Comparison of ENCODE assay signal across 17 mouse cellular contexts in the genomic region with DNA sequence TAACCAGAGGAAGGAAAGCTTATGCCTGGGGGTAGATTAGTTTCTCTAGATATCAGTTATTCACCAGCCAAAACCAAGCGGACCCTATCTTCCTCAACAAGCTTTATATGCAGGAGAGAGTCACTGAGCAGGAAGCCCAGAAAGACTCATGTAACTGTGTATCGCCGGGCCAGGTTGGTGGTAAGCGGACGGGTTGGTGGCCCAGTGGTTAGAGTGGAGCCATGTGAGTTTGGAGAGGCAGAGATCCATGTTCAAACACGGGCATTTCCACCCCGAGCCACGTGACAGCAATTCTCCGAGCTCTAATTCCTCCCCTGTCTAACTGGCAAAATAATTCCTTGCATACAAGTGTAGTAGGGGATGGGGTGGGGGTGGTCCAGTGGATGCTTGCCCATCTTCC. TPM values are rescaled to one million over a fixed set of nuclear protein-coding genes. Genes with fewer than 3 reads are reported as not detected.
DNase-seq lines count a peak whose midpoint lies in the region; ATAC-seq and TF ChIP-seq lines count a peak whose summit lies in the region.
"Had no signal": no experiment of that assay in that cellular context is flagged by ENCODE, and none has a peak within 500 bp of the region (broad histone marks: within the 10 kb centered on the region; RNA-seq: fewer than 3 reads in every experiment).

No protein-coding gene starts in this region.

- H3K9me3 ChIP-seq in hindbrain, embryonic 14.5 days (ENCODE audit: control insufficient read depth, low read length) = no peaks in the 10 kb centered on the region
- no peaks in the 10 kb centered on the region for H3K9me3 ChIP-seq in hindbrain, embryonic 16.5 days (ENCODE audit: control insufficient read depth, low read length)
- H3K9me3 ChIP-seq in lung, embryonic 14.5 days (ENCODE audit: low read depth, low read length) = no peaks in the 10 kb centered on the region
- no peaks in the 10 kb centered on the region for H3K9me3 ChIP-seq in ES-Bruce4 (replicated peaks; ENCODE audit: control insufficient read depth, insufficient read depth, low read length, poor library complexity, severe bottlenecking)
- H3K9me3 ChIP-seq: heart, embryonic 12.5 days; limb, embryonic 15.5 days; liver, embryonic 15.5 days had no signal

- 86% methylated on average over 9 of the region's 9 CpGs for WGBS in hindbrain, embryonic 14.5 days
- WGBS in hindbrain, embryonic 16.5 days = 91% methylated on average over 9 of the region's 9 CpGs
- 56% methylated on average over 9 of the region's 9 CpGs for WGBS in lung, embryonic 14.5 days

- H3K4me3 ChIP-seq in hindbrain, embryonic 14.5 days (replicated peaks; ENCODE audit: low read length) = no peak overlapping the region
- no peak overlapping the region for H3K4me3 ChIP-seq in hindbrain, embryonic 16.5 days (ENCODE audit: low read length)
- H3K4me3 ChIP-seq in lung, embryonic 14.5 days (ENCODE audit: low read depth, low read length) = no peak overlapping the region
- H3K4me3 ChIP-seq in ES-Bruce4 (ENCODE audit: low read depth, low read length) = no peak overlapping the region
- H3K4me3 ChIP-seq: erythroblast, embryonic 14.5 days; gastrocnemius, adult 2 months; heart, embryonic 12.5 days; layer of hippocampus, adult 2 months; limb, embryonic 15.5 days; liver, embryonic 15.5 days; megakaryocyte, embryonic 14.5 days had no signal

- H3K9ac ChIP-seq in hindbrain, embryonic 14.5 days = no peak overlapping the region
- H3K9ac ChIP-seq in hindbrain, embryonic 16.5 days (ENCODE audit: low read depth, low read length) = no peak overlapping the region
- no peak overlapping the region for H3K9ac ChIP-seq in lung, embryonic 14.5 days
- no peak overlapping the region for H3K9ac ChIP-seq in ES-Bruce4 (ENCODE audit: low read depth, poor library complexity, severe bottlenecking)
- H3K9ac ChIP-seq: heart, embryonic 12.5 days; limb, embryonic 15.5 days; liver, embryonic 15.5 days had no signal

- no peak for TF ChIP-seq EP300 in ES-Bruce4 (IDR thresholded peaks at IDR 0.05; ENCODE audit: insufficient read depth, low read depth, low read length)

- 0 out of 2 replicates have a peak, but pooled peaks cover 4% of the 10 kb centered on the region for H3K4me1 ChIP-seq in hindbrain, embryonic 14.5 days (replicated peaks; ENCODE audit: control insufficient read depth, insufficient read depth, low read length)
- no peaks in the 10 kb centered on the region for H3K4me1 ChIP-seq in hindbrain, embryonic 16.5 days (ENCODE audit: control insufficient read depth, insufficient read depth, low read depth, low read length)
- peaks cover 5% of the 10 kb centered on the region; the same call in 1 of the 2 replicates for H3K4me1 ChIP-seq in lung, embryonic 14.5 days (ENCODE audit: insufficient read depth)
- peaks cover 11% of the 10 kb centered on the region for H3K4me1 ChIP-seq in ES-Bruce4 (ENCODE audit: control insufficient read depth, insufficient read depth, low read length)
- H3K4me1 ChIP-seq: megakaryocyte, embryonic 14.5 days had no signal

- no peak for TF ChIP-seq POLR2A in ES-Bruce4 (IDR thresholded peaks at IDR 0.05; ENCODE audit: insufficient read depth, low read length)

- H3K27me3 ChIP-seq in hindbrain, embryonic 14.5 days (ENCODE audit: control insufficient read depth, insufficient read depth, low read length) = no peaks in the 10 kb centered on the region
- H3K27me3 ChIP-seq in hindbrain, embryonic 16.5 days (replicated peaks; ENCODE audit: control insufficient read depth, insufficient read depth, low read length) = no peaks in the 10 kb centered on the region
- no peaks in the 10 kb centered on the region for H3K27me3 ChIP-seq in lung, embryonic 14.5 days (ENCODE audit: insufficient read depth, low read length)
- H3K27me3 ChIP-seq in ES-Bruce4 (ENCODE audit: control insufficient read depth, insufficient read depth, low read length, poor library complexity, severe bottlenecking) = no peaks in the 10 kb centered on the region
- H3K27me3 ChIP-seq: heart, embryonic 12.5 days; limb, embryonic 15.5 days; liver, embryonic 15.5 days; megakaryocyte, embryonic 14.5 days had no signal

- no peak for ATAC-seq in hindbrain, embryonic 14.5 days (ENCODE audit: low FRiP score)
- no peak for ATAC-seq in hindbrain, embryonic 16.5 days
- ATAC-seq in lung, embryonic 14.5 days (ENCODE audit: insufficient read depth) = no peak; the same call in 1 of the 2 replicates
- ATAC-seq in common myeloid progenitor, adult 5-6 weeks (replicated peaks; ENCODE audit: low read depth, poor library complexity, severe bottlenecking) = 0 out of 2 replicates have a peak, but pooled peaks have one; percentile 18

- H3K27ac ChIP-seq in hindbrain, embryonic 14.5 days = 0 out of 2 replicates have a peak overlapping the region, but pooled peaks have one; percentile 26
- H3K27ac ChIP-seq in hindbrain, embryonic 16.5 days (ENCODE audit: low read depth, low read length) = no peak overlapping the region
- H3K27ac ChIP-seq in lung, embryonic 14.5 days (ENCODE audit: low read depth) = peak overlapping the region; percentile 67
- H3K27ac ChIP-seq in ES-Bruce4 (ENCODE audit: insufficient read depth, low read length) = peak overlapping the region; percentile 57; the same call in 1 of the 2 replicates
- H3K27ac ChIP-seq: gastrocnemius, adult 2 months; layer of hippocampus, adult 2 months; limb, embryonic 15.5 days; liver, embryonic 15.5 days had no signal

- no peaks in the 10 kb centered on the region for H3K36me3 ChIP-seq in hindbrain, embryonic 14.5 days (replicated peaks; ENCODE audit: control insufficient read depth, insufficient read depth)
- no peaks in the 10 kb centered on the region for H3K36me3 ChIP-seq in hindbrain, embryonic 16.5 days (ENCODE audit: control insufficient read depth, insufficient read depth, low read length)
- no peaks in the 10 kb centered on the region for H3K36me3 ChIP-seq in lung, embryonic 14.5 days (ENCODE audit: insufficient read depth)
- no peaks in the 10 kb centered on the region for H3K36me3 ChIP-seq in ES-Bruce4 (ENCODE audit: control insufficient read depth, insufficient read depth, low read length, poor library complexity, severe bottlenecking)
- H3K36me3 ChIP-seq: heart, embryonic 12.5 days; limb, embryonic 15.5 days; liver, embryonic 15.5 days had no signal

- no peak for DNase-seq in hindbrain, embryonic 14.5 days (ENCODE audit: low spot score)
- DNase-seq in lung, embryonic 14.5 days = no peak
- DNase-seq in lung, postnatal 14 days = no peak
- DNase-seq in layer of hippocampus, adult 9-10 months (ENCODE audit: low spot score) = no peak
- DNase-seq: adrenal gland, adult 2 months; cerebellum, adult 8-10 months; gastrocnemius, adult 2 months; heart, postnatal 36 days had no signal

- no peak overlapping the region for H3K4me2 ChIP-seq in hindbrain, embryonic 14.5 days (replicated peaks)
- no peak overlapping the region for H3K4me2 ChIP-seq in hindbrain, embryonic 16.5 days (ENCODE audit: low read length)
- H3K4me2 ChIP-seq in lung, embryonic 14.5 days = peak overlapping the region; percentile 35; the same call in 1 of the 2 replicates
- H3K4me2 ChIP-seq: heart, embryonic 12.5 days; limb, embryonic 15.5 days; liver, embryonic 15.5 days had no signal

- no peak for TF ChIP-seq CTCF in lung, embryonic 14.5 days (IDR thresholded peaks at IDR 0.05; ENCODE audit: low read depth)
- no peak for TF ChIP-seq CTCF in ES-Bruce4 (IDR thresholded peaks at IDR 0.05; ENCODE audit: low read depth, low read length)

RNA-seq across cellular contexts. Expression of a gene that starts 32.4 kb away (rescaled TPM):
- polyA plus RNA-seq in hindbrain, embryonic 14.5 days (2014; fragmentation: Nextera tagmentation; extraction: Ambion mirVana) = 9.3 and 10.1 TPM in 2 replicates
- polyA plus RNA-seq in hindbrain, embryonic 16.5 days (2015; fragmentation: Nextera tagmentation; extraction: Ambion mirVana) = 6.4 and 7.8 TPM in 2 replicates
- polyA plus RNA-seq in lung, embryonic 14.5 days (2014; fragmentation: Nextera tagmentation; extraction: Ambion mirVana) = 17.0 and 17.4 TPM in 2 replicates
- 48.4 and 55.9 TPM in 2 replicates for polyA plus RNA-seq in ES-Bruce4 (2011; ENCODE audit: insufficient read depth, insufficient read length, low read depth, missing spikeins)
- not detected in 2 replicates for total RNA-seq in common myeloid progenitor, adult 5-6 weeks (2017)
- total RNA-seq: gastrocnemius, adult 2 months had no signal
